Mouse (Mus musculus): Measurements from ENCODE around the gene Zcchc14. TPM values are rescaled to one million over a fixed set of nuclear protein-coding genes. Genes with fewer than 3 reads are reported as not detected.
A peak's percentile ranks its signal among the peaks of the same experiment; 100 is the strongest.
"Not testable (repeated sequence)": the region's sequence is repeated elsewhere in the genome, so short reads cannot be mapped to it uniquely, and the experiment has no call there.

Gene Zcchc14
- polyA plus RNA-seq, 1 experiment: 59.3 TPM

- no peak for DNase-seq (ENCODE audit: extremely low spot score in 1 of 2, low spot score in 1 of 2)
Measured at GRCm38 (mm10) chr8:121632401-121632800, 20.3 kb downstream of the Zcchc14 start.

- DNase-seq (ENCODE audit: extremely low spot score in 1 of 2, low spot score in 1 of 2): no peak
Measured at GRCm38 (mm10) chr8:121631645-121632071, 21.0 kb downstream of the Zcchc14 start.

GRCm38 (mm10) chr8:121628681-121629080 is 24.0 kb downstream of the Zcchc14 start:
- DNase-seq (ENCODE audit: extremely low spot score in 1 of 2, low spot score in 1 of 2): no peak

- no peak for DNase-seq (ENCODE audit: extremely low spot score in 1 of 2, low spot score in 1 of 2)
Measured at GRCm38 (mm10) chr8:121623043-121623442, 29.7 kb downstream of the Zcchc14 start.

- no peak for DNase-seq (ENCODE audit: extremely low spot score in 1 of 2, low spot score in 1 of 2)
Measured at GRCm38 (mm10) chr8:121621879-121622278, 30.8 kb downstream of the Zcchc14 start.

- DNase-seq (ENCODE audit: extremely low spot score in 1 of 2, low spot score in 1 of 2): no peak
Measured at GRCm38 (mm10) chr8:121620801-121621516, 31.7 kb downstream of the Zcchc14 start.

GRCm38 (mm10) chr8:121619401-121619995 is 33.2 kb downstream of the Zcchc14 start:
- no peak for DNase-seq (ENCODE audit: extremely low spot score in 1 of 2, low spot score in 1 of 2)

GRCm38 (mm10) chr8:121613419-121613818 is 39.3 kb downstream of the Zcchc14 start:
- no peak for DNase-seq (ENCODE audit: extremely low spot score in 1 of 2, low spot score in 1 of 2)

- DNase-seq (ENCODE audit: extremely low spot score in 1 of 2, low spot score in 1 of 2): no peak
Measured at GRCm38 (mm10) chr8:121609916-121610315, 42.8 kb downstream of the Zcchc14 start.

- no peak for DNase-seq (ENCODE audit: extremely low spot score in 1 of 2, low spot score in 1 of 2)
Measured at GRCm38 (mm10) chr8:121609251-121609650, 43.5 kb downstream of the Zcchc14 start.

GRCm38 (mm10) chr8:121607661-121608060 is 45.0 kb downstream of the Zcchc14 start:
- no peak for DNase-seq (ENCODE audit: extremely low spot score in 1 of 2, low spot score in 1 of 2)

GRCm38 (mm10) chr8:121603801-121604200 is 48.9 kb downstream of the Zcchc14 start:
- no peak for DNase-seq (ENCODE audit: extremely low spot score in 1 of 2, low spot score in 1 of 2)

GRCm38 (mm10) chr8:121602860-121603259 is 49.8 kb downstream of the Zcchc14 start:
- peak; percentile 50 to 89 for DNase-seq (ENCODE audit: extremely low spot score in 1 of 2, low spot score in 1 of 2)

GRCm38 (mm10) chr8:121602411-121602810 is 50.3 kb downstream of the Zcchc14 start:
- no peak for DNase-seq (ENCODE audit: extremely low spot score in 1 of 2, low spot score in 1 of 2)

GRCm38 (mm10) chr8:121599842-121600241 is 52.9 kb downstream of the Zcchc14 start:
- no peak for DNase-seq (ENCODE audit: extremely low spot score in 1 of 2, low spot score in 1 of 2)

GRCm38 (mm10) chr8:121598892-121599291 is 53.8 kb downstream of the Zcchc14 start:
- DNase-seq (ENCODE audit: extremely low spot score in 1 of 2, low spot score in 1 of 2): peak in 1 of 2 experiments; percentile 83

GRCm38 (mm10) chr8:121598190-121598589 is 54.5 kb downstream of the Zcchc14 start:
- no peak for DNase-seq (ENCODE audit: extremely low spot score in 1 of 2, low spot score in 1 of 2)

- not testable (repeated sequence) for DNase-seq (ENCODE audit: extremely low spot score in 1 of 2, low spot score in 1 of 2)
Measured at GRCm38 (mm10) chr8:121597492-121597891, 55.2 kb downstream of the Zcchc14 start.

- no peak for DNase-seq (ENCODE audit: extremely low spot score in 1 of 2, low spot score in 1 of 2)
Measured at GRCm38 (mm10) chr8:121593983-121594382, 58.7 kb downstream of the Zcchc14 start.

- DNase-seq (ENCODE audit: extremely low spot score in 1 of 2, low spot score in 1 of 2): no peak
Measured at GRCm38 (mm10) chr8:121593293-121593692, 59.4 kb downstream of the Zcchc14 start.

GRCm38 (mm10) chr8:121591178-121592066 is 61.3 kb downstream of the Zcchc14 start:
- no peak for DNase-seq (ENCODE audit: extremely low spot score in 1 of 2, low spot score in 1 of 2)
